Mouse (Mus musculus) embryonic fibroblast, embryonic 13.5 days (primary cell): ENCODE data around the gene Ptf1a.

Experiments used
- CTCF ChIP-seq: IDR thresholded peaks from 2 replicates; pipeline ENCODE4 v1.5.1; 2011; ENCODE audit warnings: mild to moderate bottlenecking, control low read depth, low read length, moderate library complexity, borderline replicate concordance; ENCODE audit not compliant: insufficient read depth
- POLR2A ChIP-seq: IDR thresholded peaks from 2 replicates; pipeline ENCODE4 v1.6.1; 2011; ENCODE audit warnings: low read depth, mild to moderate bottlenecking, control low read depth, low read length, moderate library complexity

DNA sequence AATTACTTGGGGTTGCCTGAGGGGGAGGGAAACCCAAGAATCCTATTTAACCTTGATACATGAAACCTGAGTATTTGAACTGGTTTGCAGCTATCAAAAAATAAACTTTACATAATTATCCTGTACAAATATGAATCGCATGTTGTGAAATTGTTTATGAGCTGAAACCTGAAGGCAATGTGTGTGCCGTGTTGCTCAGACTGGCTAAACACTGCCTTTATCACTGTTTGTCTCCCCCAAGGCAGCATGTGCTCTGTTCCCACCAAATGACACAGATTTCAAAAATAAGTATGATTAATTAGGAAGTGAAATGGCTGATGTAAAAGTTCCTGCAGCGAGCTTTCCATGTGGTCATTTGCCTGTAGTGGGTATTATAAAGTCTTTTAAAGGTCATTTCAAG, 44.8 kb downstream of the Ptf1a start:
- TF ChIP-seq POLR2A (no peak), CTCF (no peak)
